Mouse (Mus musculus): ENCODE results near the gene Ypel3. TPM values are rescaled to one million over a fixed set of nuclear protein-coding genes. Genes with fewer than 3 reads are reported as not detected.

Ypel3 gene
- polyA plus RNA-seq, 1 experiment from 2014 or later = 201 TPM

DNA sequence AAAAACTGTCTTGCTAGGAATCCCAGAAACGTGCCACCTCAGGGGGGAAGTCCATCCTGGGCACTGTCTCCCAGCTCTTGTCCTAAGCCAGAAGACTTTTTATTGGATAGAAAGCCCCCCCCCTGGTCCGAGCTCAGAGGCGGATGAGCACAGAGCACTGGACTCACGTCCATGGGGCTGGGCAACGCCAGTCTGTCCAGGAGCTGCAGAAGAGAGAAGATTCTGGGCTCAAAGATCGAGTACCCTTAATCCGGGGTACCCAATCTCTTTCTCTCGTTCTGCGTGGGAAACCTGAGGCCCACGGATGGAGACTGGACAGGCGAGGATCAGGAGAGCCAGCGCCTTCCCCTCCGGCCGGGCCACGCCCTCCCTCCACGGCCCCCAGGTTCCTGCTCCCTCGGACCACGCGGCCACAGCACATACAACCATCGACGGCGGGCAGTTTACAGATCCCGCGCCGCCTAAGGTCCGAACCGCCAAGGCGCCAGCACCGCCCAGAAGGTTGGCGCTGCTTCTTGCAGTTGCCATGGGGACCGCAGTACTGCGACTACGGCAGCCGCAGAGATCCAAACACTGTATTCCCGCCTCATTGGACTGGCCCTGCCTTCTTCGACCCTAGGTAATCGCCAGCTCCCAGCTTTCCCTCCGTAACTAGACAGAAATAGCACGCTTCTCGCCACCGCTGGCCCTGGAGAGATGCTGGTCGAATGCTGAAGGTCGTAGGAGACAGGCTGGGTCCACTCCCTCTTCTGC is 32.1 kb downstream of the Ypel3 start:
- WGBS = under 1% methylated on average over 41 of the region's 43 CpGs
- Histone ChIP-seq H3K36me3 (replicated peaks) (no peaks in the 10 kb centered on the region), H3K9ac (peak overlapping the region; percentile 83)

DNA sequence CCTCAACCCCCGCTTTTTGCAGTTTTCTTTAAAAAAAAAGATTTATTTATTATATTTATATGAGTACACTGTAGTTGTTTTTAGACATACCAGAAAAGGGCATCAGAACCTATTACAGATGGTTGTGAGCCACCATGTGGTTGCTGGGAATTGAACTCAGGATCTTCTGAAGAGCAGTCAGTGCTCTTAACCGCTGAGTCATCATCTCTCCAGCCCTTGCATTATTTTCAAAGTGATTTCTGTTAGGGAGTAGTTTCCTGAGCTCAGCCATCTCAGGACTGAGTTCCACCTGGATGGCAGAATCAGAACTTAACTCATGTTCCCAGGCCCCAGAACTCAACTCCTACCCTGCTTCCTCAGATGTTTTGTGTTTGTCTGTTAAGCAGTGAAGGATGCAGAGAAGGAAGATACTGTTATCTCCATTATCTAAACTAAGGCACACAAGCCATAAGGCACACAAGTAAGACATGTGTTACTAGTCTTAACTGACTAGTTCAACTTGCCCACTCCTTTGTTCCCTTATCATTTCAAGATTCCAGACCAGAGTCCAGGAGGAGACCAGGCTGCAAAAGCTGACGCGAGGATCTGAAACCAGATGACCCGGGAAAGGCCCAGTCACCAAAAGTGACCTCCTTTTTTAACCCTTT is 33.1 kb downstream of the Ypel3 start:
- Histone ChIP-seq H3K4me3 (no peak overlapping the region), H3K9me3 (no peaks in the 10 kb centered on the region), H3K9ac (0 out of 2 replicates have a peak overlapping the region, but pooled peaks have one; percentile 83), H3K36me3 (replicated peaks) (no peaks in the 10 kb centered on the region), H3K27ac (no peak overlapping the region; the same call in 1 of the 2 replicates), H3K4me1 (peaks cover 18% of the 10 kb centered on the region), H3K4me2 (peak overlapping the region; percentile 73), H3K27me3 (replicated peaks) (no peaks in the 10 kb centered on the region)
- WGBS = 60% methylated on average over 5 of the region's 5 CpGs
- ATAC-seq (replicated peaks) = no peak

More for the DNA sequence above, 32.1 kb downstream of the Ypel3 start:
- Histone ChIP-seq H3K27me3 (replicated peaks) (no peaks in the 10 kb centered on the region), H3K4me2 (peak overlapping the region; percentile 73), H3K9me3 (no peaks in the 10 kb centered on the region), H3K4me3 (peak overlapping the region; percentile 84), H3K27ac (peak overlapping the region; percentile 79), H3K4me1 (peaks cover 18% of the 10 kb centered on the region)
- peak; percentile 94 for ATAC-seq (replicated peaks)

DNA sequence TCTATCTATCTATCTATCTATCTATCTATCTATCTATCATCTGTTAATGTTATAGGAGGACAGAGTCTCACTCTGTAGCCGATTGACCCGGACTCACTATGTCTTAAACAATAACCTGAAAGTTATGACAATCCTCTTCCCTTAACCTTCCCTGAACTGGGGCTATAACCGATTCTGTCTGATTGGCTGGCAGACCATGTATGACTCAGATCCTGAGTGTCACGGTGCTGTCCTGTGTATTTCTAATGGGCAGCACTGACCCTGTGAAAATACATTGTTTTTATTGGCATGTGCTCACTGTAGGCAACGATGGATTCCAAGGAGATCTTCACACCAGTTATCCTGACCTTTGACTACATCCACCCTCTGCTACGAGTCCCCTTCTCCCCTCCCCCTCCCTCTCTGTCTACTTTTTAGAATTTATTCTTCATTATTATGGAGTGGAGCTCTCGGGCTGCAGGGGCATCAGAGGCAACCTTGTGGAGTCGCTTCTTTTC is 39.0 kb downstream of the Ypel3 start:
- Histone ChIP-seq H3K4me1 (no peaks in the 10 kb centered on the region), H3K9me3 (no peaks in the 10 kb centered on the region)
- WGBS = 50% methylated on average over 8 of the region's 8 CpGs

DNA sequence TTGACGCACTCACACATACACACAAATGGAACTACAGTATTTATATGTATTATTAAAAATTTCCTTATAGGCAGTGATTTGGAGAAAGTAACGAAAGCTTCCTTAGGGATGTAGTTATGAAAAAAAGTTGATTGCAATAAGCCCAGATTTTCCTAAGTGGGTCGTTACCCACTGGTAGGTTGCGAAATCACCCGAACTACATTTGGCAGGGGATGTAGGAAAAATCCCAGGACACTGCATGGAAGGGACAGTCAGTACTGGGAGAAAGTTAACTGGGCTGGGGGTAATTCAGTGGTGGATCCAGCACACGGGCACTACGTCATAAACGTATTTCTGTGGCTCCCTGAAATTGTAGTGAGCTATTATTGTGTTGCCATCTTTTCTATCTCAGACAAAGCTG is 39.7 kb downstream of the Ypel3 start:
- H3K9ac ChIP-seq = no peak overlapping the region
- no peaks in the 10 kb centered on the region for H3K36me3 ChIP-seq (replicated peaks)
- 87% methylated on average over 8 of the region's 8 CpGs for WGBS
- no peaks in the 10 kb centered on the region for H3K9me3 ChIP-seq
- no peak overlapping the region for H3K4me2 ChIP-seq
- H3K27ac ChIP-seq = no peak overlapping the region
- H3K27me3 ChIP-seq (replicated peaks) = no peaks in the 10 kb centered on the region
- no peak for ATAC-seq (replicated peaks)
- H3K4me3 ChIP-seq = no peak overlapping the region
- H3K4me1 ChIP-seq = no peaks in the 10 kb centered on the region

More for the DNA sequence above, 39.0 kb downstream of the Ypel3 start:
- Histone ChIP-seq H3K4me3 (no peak overlapping the region), H3K27me3 (replicated peaks) (no peaks in the 10 kb centered on the region), H3K9ac (no peak overlapping the region), H3K4me2 (no peak overlapping the region), H3K27ac (no peak overlapping the region), H3K36me3 (replicated peaks) (no peaks in the 10 kb centered on the region)
- ATAC-seq (replicated peaks) = no peak

DNA sequence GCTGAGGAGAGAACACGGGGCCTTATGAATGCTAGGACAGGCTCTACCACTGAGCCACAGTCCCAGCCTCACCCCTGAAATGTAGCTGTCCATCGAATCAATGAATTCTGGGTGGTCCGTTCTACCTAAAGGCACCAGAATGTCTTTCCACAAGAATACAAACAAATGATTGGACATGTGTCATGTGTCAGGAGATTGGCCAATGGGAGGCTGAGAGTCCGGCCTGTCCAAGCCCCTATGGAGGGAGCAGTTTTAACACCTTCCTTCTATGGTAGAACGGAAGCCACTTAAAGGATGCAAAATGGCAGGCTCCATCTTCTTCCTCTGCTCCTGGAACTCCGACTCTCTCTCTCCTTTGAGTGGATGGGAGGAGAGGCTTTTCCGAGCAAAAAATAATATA is 40.8 kb downstream of the Ypel3 start:
- ATAC-seq (replicated peaks) = no peak
- no peak overlapping the region for H3K27ac ChIP-seq
- H3K4me1 ChIP-seq = peaks cover 10% of the 10 kb centered on the region
- no peaks in the 10 kb centered on the region for H3K9me3 ChIP-seq
- no peak overlapping the region for H3K4me2 ChIP-seq
- 82% methylated on average over 7 of the region's 7 CpGs for WGBS
- H3K4me3 ChIP-seq = no peak overlapping the region
- H3K36me3 ChIP-seq (replicated peaks) = no peaks in the 10 kb centered on the region
- H3K27me3 ChIP-seq (replicated peaks) = no peaks in the 10 kb centered on the region
- H3K9ac ChIP-seq = no peak overlapping the region

DNA sequence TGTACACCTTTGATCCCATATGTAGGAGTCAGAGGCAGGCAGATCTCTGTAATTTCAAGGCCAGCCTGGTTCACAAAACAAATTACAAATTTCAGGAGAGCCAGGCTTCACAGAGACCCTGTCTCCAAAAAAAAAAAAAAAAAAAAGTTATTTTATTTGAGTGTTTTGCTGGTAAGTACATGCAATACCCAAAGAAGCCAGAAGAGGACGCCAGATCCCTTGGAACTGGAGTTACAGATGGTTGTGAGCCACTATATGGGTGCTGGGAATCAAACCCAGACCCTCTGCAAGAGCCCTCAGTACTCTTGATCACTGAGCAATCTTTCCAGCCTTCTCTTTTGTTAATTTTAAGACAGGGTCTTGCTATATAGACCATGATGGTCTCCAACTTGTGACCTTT is 42.1 kb downstream of the Ypel3 start:
- no peak overlapping the region for H3K9ac ChIP-seq
- peaks cover 13% of the 10 kb centered on the region for H3K4me1 ChIP-seq
- H3K9me3 ChIP-seq = no peaks in the 10 kb centered on the region
- H3K36me3 ChIP-seq (replicated peaks) = no peaks in the 10 kb centered on the region
- no peaks in the 10 kb centered on the region for H3K27me3 ChIP-seq (replicated peaks)
- H3K4me2 ChIP-seq = no peak overlapping the region
- H3K4me3 ChIP-seq = no peak overlapping the region
- ATAC-seq (replicated peaks) = no peak
- WGBS = 39% methylated on average over 1 of the region's 1 CpGs
- H3K27ac ChIP-seq = no peak overlapping the region

DNA sequence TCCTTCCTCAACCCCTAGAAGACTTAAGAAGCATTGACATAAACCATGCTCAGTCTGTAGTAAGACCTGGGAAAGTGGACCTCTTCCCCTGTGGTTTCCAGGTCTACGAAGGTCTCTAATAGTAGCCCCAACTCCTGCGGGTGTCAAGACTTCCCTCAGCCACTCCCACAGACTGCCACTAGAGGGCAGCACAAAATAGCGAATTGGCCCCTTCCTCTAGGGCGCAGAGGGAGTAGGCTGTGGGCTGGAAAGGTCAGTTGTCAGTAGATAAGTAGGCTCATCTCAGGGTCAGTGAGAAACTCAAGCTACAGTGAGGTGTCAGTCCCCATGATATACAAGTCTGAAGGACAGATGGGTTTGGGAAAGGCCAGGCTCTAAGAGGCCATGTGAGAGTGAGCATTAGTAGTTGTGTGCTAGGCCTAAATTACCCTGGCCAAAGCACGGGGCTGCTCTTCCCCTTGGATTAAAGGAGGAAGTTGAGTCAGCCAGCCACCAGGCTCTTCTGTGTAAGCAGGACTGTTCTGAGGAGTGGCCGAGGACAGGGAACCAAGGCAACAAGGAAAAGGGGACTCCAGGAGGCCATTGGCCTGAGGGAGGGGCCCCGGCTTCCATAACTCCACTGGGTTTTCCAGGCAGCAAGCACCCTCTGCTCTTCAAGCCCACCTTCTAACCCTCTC is 45.2 kb downstream of the Ypel3 start:
- H3K9ac ChIP-seq = peak overlapping the region; percentile 96; the same call in 1 of the 2 replicates

DNA sequence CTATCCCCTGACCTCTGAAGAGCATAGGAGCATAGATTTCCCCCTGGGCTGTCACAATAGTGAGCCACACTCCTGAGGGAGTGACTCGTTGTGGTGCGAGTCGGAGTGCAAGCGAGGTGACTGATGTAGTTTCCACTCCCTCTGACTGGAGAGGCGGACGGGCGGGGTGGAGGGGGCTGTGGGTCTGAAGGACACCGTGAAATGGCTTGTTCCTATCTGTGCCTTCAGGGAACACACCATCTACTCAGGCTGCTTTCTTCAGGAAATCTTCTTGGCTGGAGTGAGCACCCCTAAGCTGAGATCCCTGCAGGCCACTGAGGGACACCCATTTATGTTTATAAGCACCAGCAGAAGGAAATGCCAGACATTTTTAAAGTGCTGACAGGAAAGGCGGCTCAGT is 46.0 kb downstream of the Ypel3 start:
- Histone ChIP-seq H3K27ac (peak overlapping the region; percentile 91), H3K4me1 (peaks cover 47% of the 10 kb centered on the region), H3K4me2 (peak overlapping the region; percentile 72), H3K9me3 (no peaks in the 10 kb centered on the region), H3K9ac (peak overlapping the region; percentile 96), H3K4me3 (peak overlapping the region; percentile 86), H3K36me3 (replicated peaks) (no peaks in the 10 kb centered on the region), H3K27me3 (replicated peaks) (no peaks in the 10 kb centered on the region)
- ATAC-seq (replicated peaks) = peak; percentile 37
- WGBS = 7% methylated on average over 9 of the region's 9 CpGs

More for the DNA sequence above, 45.2 kb downstream of the Ypel3 start:
- Histone ChIP-seq H3K36me3 (replicated peaks) (no peaks in the 10 kb centered on the region), H3K27me3 (replicated peaks) (no peaks in the 10 kb centered on the region), H3K4me1 (peaks cover 44% of the 10 kb centered on the region), H3K9me3 (no peaks in the 10 kb centered on the region), H3K27ac (peak overlapping the region; percentile 91), H3K4me3 (peak overlapping the region; percentile 86), H3K4me2 (peak overlapping the region; percentile 72)
- peak; percentile 6; the same call in 1 of the 2 replicates for ATAC-seq (replicated peaks)
- WGBS = 22% methylated on average over 7 of the region's 7 CpGs

DNA sequence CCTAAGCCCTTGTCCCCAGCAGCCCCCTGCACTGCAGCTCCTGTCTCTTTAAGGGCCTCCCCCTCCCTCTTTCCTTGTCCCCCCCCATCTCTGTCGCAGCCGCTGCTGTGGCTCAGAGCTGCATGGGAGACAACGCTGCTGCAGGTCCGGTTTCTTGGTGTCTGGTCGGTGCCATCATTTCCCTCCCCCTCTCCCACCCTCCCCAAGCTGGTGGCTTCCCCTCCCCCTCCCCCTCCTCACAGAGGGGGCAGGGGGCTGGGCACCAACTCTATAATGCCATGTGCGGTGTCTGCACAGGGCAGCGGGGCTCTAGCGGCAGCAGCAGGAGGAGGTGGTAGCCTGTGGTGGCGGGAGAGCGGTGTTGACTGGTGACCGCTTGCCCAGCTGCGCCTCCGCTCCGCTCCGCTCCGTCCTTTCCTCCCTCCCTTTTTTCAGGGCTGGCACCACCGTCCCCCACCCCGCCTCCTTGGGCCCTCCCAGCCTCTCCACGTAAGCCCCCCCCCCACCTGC is 46.5 kb downstream of the Ypel3 start:
- Histone ChIP-seq H3K4me1 (peaks cover 47% of the 10 kb centered on the region), H3K9ac (peak overlapping the region; percentile 96), H3K4me2 (peak overlapping the region; percentile 72), H3K27ac (peak overlapping the region; percentile 91), H3K9me3 (no peaks in the 10 kb centered on the region), H3K36me3 (replicated peaks) (no peaks in the 10 kb centered on the region), H3K27me3 (replicated peaks) (no peaks in the 10 kb centered on the region), H3K4me3 (peak overlapping the region; percentile 86)
- 0% methylated on average over 18 of the region's 19 CpGs for WGBS
- ATAC-seq (replicated peaks) = peak; percentile 86

DNA sequence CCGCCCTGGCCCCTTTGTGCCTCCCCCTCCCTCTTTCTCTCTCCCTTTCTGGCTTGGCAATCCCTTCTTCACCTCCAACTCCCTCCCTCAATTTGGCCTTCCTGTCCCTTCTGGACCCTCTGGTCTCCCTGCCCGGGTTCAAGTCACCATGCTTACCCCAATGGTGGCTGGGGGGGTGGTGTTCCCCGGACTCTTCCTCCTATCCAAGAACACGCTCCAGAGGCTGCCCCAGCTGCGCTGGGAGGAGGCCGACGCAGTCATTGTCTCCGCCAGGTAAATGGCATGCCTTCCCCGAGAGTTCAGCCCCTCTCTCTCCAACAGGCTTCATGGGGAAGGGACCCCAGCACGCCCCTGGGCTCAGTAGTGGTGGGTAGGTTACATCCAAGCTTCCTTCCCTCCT is 47.2 kb downstream of the Ypel3 start:
- no peak for ATAC-seq (replicated peaks)
- Histone ChIP-seq H3K4me1 (peaks cover 47% of the 10 kb centered on the region), H3K9ac (peak overlapping the region; percentile 96), H3K27me3 (replicated peaks) (no peaks in the 10 kb centered on the region), H3K36me3 (replicated peaks) (no peaks in the 10 kb centered on the region), H3K4me2 (peak overlapping the region; percentile 72), H3K4me3 (peak overlapping the region; percentile 86), H3K9me3 (no peaks in the 10 kb centered on the region), H3K27ac (peak overlapping the region; percentile 91)
- WGBS = 9% methylated on average over 10 of the region's 10 CpGs

DNA sequence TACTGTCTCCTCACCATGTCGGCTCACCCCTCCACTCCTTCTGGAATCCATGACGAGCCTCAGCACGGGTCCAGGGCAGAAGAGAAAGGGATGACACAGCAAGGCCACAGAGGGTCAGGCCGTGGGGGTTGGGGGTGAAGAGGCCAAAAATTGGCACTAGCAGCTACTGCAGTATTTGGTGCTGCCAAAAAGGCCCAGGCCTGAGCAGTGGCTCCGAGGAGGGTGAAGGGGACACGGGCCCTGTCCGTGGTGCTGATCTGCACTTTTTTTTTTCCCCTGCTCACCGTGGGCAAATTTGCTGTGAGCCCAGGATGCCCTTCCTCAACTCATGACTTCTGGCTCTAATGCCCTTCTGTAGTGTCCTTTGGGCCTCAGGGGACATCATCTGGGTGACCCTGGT is 48.6 kb downstream of the Ypel3 start:
- H3K9ac ChIP-seq = peak overlapping the region; percentile 13

DNA sequence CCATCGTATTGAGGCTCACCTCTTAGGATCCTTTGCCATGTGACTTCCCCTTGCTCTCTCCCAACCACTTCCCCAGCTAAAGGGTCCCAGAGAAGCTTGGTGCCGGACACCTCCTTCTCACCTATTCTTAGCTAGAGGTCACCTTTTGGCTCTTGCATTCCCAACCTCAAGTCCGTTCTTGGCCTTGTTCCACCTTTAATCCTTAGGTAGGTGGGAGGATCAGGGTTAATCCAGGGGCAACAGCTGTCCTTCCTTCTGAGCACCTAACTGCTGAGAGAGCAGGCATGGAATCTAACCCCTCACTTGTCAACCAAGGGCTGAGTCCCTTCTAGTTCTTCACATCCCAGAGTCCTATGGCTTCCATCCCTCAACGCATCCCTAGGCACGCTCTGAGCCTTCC is 49.2 kb downstream of the Ypel3 start:
- Histone ChIP-seq H3K4me3 (no peak overlapping the region), H3K9me3 (no peaks in the 10 kb centered on the region), H3K36me3 (replicated peaks) (no peaks in the 10 kb centered on the region), H3K4me1 (peaks cover 47% of the 10 kb centered on the region), H3K27me3 (replicated peaks) (no peaks in the 10 kb centered on the region), H3K27ac (no peak overlapping the region), H3K4me2 (no peak overlapping the region), H3K9ac (no peak overlapping the region)
- ATAC-seq (replicated peaks) = no peak
- WGBS = 78% methylated on average over 5 of the region's 5 CpGs

More for the DNA sequence above, 48.6 kb downstream of the Ypel3 start:
- peaks cover 47% of the 10 kb centered on the region for H3K4me1 ChIP-seq
- peak overlapping the region; percentile 86 for H3K4me3 ChIP-seq
- H3K27ac ChIP-seq = no peak overlapping the region
- H3K4me2 ChIP-seq = peak overlapping the region; percentile 72
- 21% methylated on average over 8 of the region's 8 CpGs for WGBS
- H3K9me3 ChIP-seq = no peaks in the 10 kb centered on the region
- no peak for ATAC-seq (replicated peaks)
- H3K36me3 ChIP-seq (replicated peaks) = no peaks in the 10 kb centered on the region
- no peaks in the 10 kb centered on the region for H3K27me3 ChIP-seq (replicated peaks)

Measured in midbrain, embryonic 15.5 days (tissue).